Mouse (Mus musculus): ENCODE data around the gene Olfr127. TPM values are rescaled to one million over a fixed set of nuclear protein-coding genes. Genes with fewer than 3 reads are reported as not detected.
"Not testable (repeated sequence)": the region's sequence is repeated elsewhere in the genome, so short reads cannot be mapped to it uniquely, and the experiment has no call there.

Gene Olfr127
- polyA plus RNA-seq (2015; fragmentation: Nextera tagmentation; extraction: Ambion mirVana) = not detected in 2 replicates

DNA sequence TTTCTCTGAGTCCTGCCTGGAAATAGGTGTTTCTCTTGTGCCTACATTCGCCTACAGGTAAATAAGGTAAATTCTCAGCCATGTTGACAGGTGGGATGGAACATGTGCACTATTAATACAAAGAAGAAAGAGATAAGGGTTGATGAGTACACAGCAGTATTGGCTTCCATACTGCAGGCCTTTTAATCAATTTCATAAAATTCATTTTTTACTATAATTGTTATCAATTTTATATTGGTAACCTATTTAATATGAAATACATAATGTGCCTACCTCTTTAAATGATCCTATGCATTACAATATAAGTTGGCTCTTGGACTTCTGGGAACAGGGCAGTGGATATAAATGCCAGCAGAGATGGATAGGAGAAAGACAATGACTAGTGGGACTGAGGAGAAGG lies at the start of gene Olfr127:
Olfr127 (plus strand) TSS at position 301 of the 400 bp plus-strand sequence.
- H3K27ac ChIP-seq = no peak within 1 kb of the TSS
- H3K4me2 ChIP-seq = no peak within 1 kb of the TSS
- no peaks in the 10 kb centered on the region for H3K4me1 ChIP-seq
- ATAC-seq (ENCODE audit: insufficient number of reproducible peaks, insufficient read depth, low FRiP score, low TSS enrichment, low read depth) = no peak
- no peak within 1 kb of the TSS for H3K4me3 ChIP-seq
- no peak within 1 kb of the TSS for H3K9ac ChIP-seq
- no peaks in the 10 kb centered on the region for H3K27me3 ChIP-seq
- 0 out of 2 replicates have a peak, but pooled peaks cover 3% of the 10 kb centered on the region for H3K9me3 ChIP-seq
- no peaks in the 10 kb centered on the region for H3K36me3 ChIP-seq
- WGBS = 89% methylated on average over 1 of the region's 1 CpGs

DNA sequence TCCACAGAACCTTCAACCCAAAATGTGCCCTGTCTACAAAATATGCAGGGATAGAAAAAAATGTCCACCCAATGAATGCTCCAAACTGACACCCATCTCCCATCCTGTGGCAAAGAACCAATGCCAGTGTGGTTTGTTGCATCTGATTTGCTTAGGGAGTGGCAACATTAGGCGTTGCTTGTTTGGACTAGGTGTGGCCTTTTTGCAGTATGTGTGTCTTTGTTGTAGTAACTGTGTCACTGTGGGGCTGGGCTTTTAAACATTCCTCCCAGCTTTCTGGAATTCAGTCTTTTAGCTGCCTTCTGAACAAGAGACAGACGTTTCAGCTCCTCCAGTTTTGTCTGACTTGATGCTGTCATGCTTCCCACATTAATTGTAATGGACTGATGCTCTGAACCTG lies 36.3 kb upstream of the Olfr127 start:
- Histone ChIP-seq H3K4me2 (no peak overlapping the region), H3K27me3 (no peaks in the 10 kb centered on the region), H3K4me1 (no peaks in the 10 kb centered on the region), H3K9me3 (no peaks in the 10 kb centered on the region; the same call in 1 of the 2 replicates), H3K9ac (no peak overlapping the region), H3K36me3 (no peaks in the 10 kb centered on the region), H3K4me3 (no peak overlapping the region), H3K27ac (no peak overlapping the region)
- 72% methylated on average over 2 of the region's 2 CpGs for WGBS
- ATAC-seq (ENCODE audit: insufficient number of reproducible peaks, insufficient read depth, low FRiP score, low TSS enrichment, low read depth) = no peak

DNA sequence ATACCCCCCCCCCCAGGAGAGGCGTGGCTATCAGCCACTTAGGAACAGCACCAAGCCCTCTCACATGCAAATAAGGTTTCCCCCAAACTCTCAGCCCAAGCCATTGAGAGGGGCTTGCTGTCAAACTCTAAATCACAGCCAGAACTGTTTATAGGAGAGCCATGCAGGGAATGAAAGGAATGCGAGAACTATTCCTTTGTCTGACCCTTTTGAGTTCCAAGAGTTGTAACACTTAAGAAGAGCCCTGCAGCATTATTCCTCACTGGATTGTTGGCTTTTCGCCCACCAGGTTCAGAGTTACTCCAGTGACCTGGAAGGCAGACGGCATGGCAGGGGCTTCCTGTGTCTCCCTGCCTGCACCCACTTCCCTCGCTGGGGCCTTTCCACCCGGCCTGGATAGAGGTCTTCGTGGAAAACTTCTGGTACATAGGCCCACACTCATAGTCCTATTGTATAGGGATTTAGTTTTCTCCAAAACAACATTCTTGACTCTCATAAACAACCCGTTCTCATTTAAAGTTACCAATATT lies 30.5 kb upstream of the Olfr127 start:
- no peaks in the 10 kb centered on the region for H3K27me3 ChIP-seq
- no peak overlapping the region for H3K4me3 ChIP-seq
- no peak overlapping the region for H3K27ac ChIP-seq
- no peaks in the 10 kb centered on the region for H3K4me1 ChIP-seq
- no peak overlapping the region for H3K4me2 ChIP-seq
- no peaks in the 10 kb centered on the region; the same call in 1 of the 2 replicates for H3K9me3 ChIP-seq
- H3K36me3 ChIP-seq = no peaks in the 10 kb centered on the region
- no peak overlapping the region for H3K9ac ChIP-seq
- 22% methylated on average over 8 of the region's 8 CpGs for WGBS
- no peak for ATAC-seq (ENCODE audit: insufficient number of reproducible peaks, insufficient read depth, low FRiP score, low TSS enrichment, low read depth)

DNA sequence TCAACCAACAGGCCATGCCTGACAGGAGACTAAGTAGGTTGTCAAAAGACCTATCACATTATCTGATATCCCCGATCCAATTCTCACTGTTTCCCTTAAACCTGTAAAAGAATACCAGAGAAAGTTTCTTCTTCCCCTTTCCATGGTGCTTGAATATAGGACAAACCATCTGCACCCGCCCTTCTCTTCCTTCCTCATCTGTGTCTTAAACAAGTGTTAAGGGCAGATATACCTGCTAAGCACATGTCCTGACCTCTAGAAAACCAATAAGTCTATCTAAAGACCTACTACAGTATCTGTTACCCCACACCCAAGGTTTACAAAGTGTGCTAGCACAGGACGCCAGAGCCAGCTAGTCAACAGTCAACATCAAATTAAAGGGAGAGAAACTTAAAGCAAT lies 26.4 kb upstream of the Olfr127 start:
- Histone ChIP-seq H3K4me1 (no peaks in the 10 kb centered on the region), H3K36me3 (no peaks in the 10 kb centered on the region), H3K4me2 (no peak overlapping the region), H3K27me3 (no peaks in the 10 kb centered on the region), H3K27ac (no peak overlapping the region), H3K9ac (no peak overlapping the region), H3K9me3 (no peaks in the 10 kb centered on the region), H3K4me3 (no peak overlapping the region)
- no peak for ATAC-seq (ENCODE audit: insufficient number of reproducible peaks, insufficient read depth, low FRiP score, low TSS enrichment, low read depth)
- 77% methylated on average over 3 of the region's 3 CpGs for WGBS

DNA sequence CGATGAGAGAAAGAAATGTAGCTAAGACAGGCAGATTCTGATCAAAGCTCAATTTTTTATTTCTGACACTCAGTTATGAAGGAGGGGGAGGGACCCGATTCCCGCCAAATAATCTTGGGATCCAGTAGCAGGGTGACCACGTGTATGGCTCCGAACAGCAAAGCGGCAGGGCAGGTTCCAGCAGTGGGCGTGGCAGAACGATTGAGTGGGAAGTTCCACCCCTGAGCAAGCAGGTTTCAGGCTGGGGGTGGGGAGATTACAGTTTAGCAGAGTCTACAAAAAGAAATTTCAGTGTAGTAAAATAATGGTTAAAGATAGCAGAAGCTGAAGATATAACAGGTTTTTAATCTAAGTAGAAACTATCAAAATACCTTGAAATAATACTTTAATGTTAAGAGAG lies 6.6 kb downstream of the Olfr127 start:
- not testable (repeated sequence) for H3K4me2 ChIP-seq; H3K4me1 ChIP-seq; ATAC-seq (ENCODE audit: insufficient number of reproducible peaks, insufficient read depth, low FRiP score, low TSS enrichment, low read depth); H3K27me3 ChIP-seq; H3K4me3 ChIP-seq; H3K9me3 ChIP-seq; H3K36me3 ChIP-seq; H3K27ac ChIP-seq; H3K9ac ChIP-seq
- 69% methylated on average over 8 of the region's 8 CpGs for WGBS

DNA sequence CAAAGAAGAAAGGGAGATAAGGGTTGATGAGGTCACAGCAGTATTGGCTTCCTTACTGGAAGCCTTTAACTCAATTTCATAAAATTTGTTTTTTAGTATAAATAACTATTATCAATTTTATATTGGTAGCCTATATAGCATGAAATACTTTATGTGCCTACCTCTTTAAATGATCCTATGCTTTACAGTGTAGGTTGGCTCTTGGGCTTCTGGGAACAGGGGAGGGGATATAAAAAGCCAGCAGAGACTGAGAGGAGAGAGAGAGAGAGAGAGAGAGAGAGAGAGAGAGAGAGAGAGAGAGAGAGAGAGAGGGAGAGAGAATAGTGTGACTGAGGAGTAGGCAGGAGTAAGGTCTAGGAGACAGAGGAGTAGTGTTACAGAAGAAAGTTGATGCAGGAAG lies 20.0 kb downstream of the Olfr127 start, which contains the start of gene Olfr128:
Olfr128 (plus strand) TSS at position 301 of the 400 bp plus-strand sequence.
- H3K36me3 ChIP-seq = no peaks in the 10 kb centered on the region
- no peaks in the 10 kb centered on the region for H3K4me1 ChIP-seq
- no peak within 1 kb of the TSS for H3K4me2 ChIP-seq
- H3K27ac ChIP-seq = no peak within 1 kb of the TSS
- no peak within 1 kb of the TSS for H3K4me3 ChIP-seq
- no peaks in the 10 kb centered on the region for H3K27me3 ChIP-seq
- no peaks in the 10 kb centered on the region for H3K9me3 ChIP-seq
- ATAC-seq (ENCODE audit: insufficient number of reproducible peaks, insufficient read depth, low FRiP score, low TSS enrichment, low read depth) = no peak
- no peak within 1 kb of the TSS for H3K9ac ChIP-seq

DNA sequence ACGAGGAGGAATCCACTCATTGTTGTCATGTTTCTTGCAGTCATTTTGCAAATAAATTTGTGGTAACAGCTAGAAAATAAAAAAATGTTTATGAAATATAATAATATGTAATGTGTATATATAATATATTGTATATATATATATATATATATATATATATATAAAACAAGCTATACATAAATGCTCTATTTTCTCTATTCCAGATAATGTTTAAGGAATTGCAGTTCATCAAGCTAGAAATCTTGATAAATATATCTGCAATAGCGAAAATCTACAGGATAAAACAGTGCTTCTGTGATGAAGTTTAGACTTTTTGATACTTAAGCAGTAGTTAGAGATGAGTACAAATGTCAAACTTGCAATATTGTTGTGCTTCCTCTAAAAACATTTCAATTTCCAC lies 52.7 kb downstream of the Olfr127 start, which contains the start of gene Olfr761:
Olfr761 (minus strand) TSS at position 101 of the 400 bp plus-strand sequence.
- Histone ChIP-seq H3K4me2 (no peak within 1 kb of the TSS), H3K4me1 (no peaks in the 10 kb centered on the region), H3K9ac (no peak within 1 kb of the TSS), H3K4me3 (no peak within 1 kb of the TSS), H3K27me3 (no peaks in the 10 kb centered on the region), H3K9me3 (no peaks in the 10 kb centered on the region), H3K27ac (no peak within 1 kb of the TSS), H3K36me3 (no peaks in the 10 kb centered on the region)
- 78% methylated on average over 2 of the region's 2 CpGs for WGBS
- no peak for ATAC-seq (ENCODE audit: insufficient number of reproducible peaks, insufficient read depth, low FRiP score, low TSS enrichment, low read depth)

Other genes with a start within 250 kb of the Olfr127 start
- gene Olfr117, start 236.7 kb upstream of the Olfr127 start, polyA plus RNA-seq (2015; fragmentation: Nextera tagmentation; extraction: Ambion mirVana) = not detected in 2 replicates
- gene Olfr118, start 233.4 kb upstream of the Olfr127 start, polyA plus RNA-seq (2015; fragmentation: Nextera tagmentation; extraction: Ambion mirVana) = not detected in 2 replicates
- not detected in 2 replicates for gene Olfr119, start 203.9 kb upstream of the Olfr127 start, polyA plus RNA-seq (2015; fragmentation: Nextera tagmentation; extraction: Ambion mirVana)
- gene Olfr120, start 178.6 kb upstream of the Olfr127 start, polyA plus RNA-seq (2015; fragmentation: Nextera tagmentation; extraction: Ambion mirVana) = not detected in 2 replicates
- not detected in 2 replicates for gene Olfr121, start 151.6 kb upstream of the Olfr127 start, polyA plus RNA-seq (2015; fragmentation: Nextera tagmentation; extraction: Ambion mirVana)
- not detected in 2 replicates for gene Olfr122, start 131.8 kb upstream of the Olfr127 start, polyA plus RNA-seq (2015; fragmentation: Nextera tagmentation; extraction: Ambion mirVana)
- not detected in 2 replicates for gene Olfr123, start 106.9 kb upstream of the Olfr127 start, polyA plus RNA-seq (2015; fragmentation: Nextera tagmentation; extraction: Ambion mirVana)
- gene Olfr124, start 100.5 kb upstream of the Olfr127 start, polyA plus RNA-seq (2015; fragmentation: Nextera tagmentation; extraction: Ambion mirVana) = not detected in 2 replicates
- not detected in 2 replicates for gene Olfr125, start 67.5 kb upstream of the Olfr127 start, polyA plus RNA-seq (2015; fragmentation: Nextera tagmentation; extraction: Ambion mirVana)
- gene Olfr126, start 53.0 kb upstream of the Olfr127 start, polyA plus RNA-seq (2015; fragmentation: Nextera tagmentation; extraction: Ambion mirVana) = not detected in 2 replicates
- gene Olfr128, start 20.1 kb downstream of the Olfr127 start, polyA plus RNA-seq (2015; fragmentation: Nextera tagmentation; extraction: Ambion mirVana) = not detected in 2 replicates
- gene Olfr761, start 52.6 kb downstream of the Olfr127 start, polyA plus RNA-seq (2015; fragmentation: Nextera tagmentation; extraction: Ambion mirVana) = not detected in 2 replicates
- not detected in 2 replicates for gene Olfr129, start 159.6 kb downstream of the Olfr127 start, polyA plus RNA-seq (2015; fragmentation: Nextera tagmentation; extraction: Ambion mirVana)
- not detected in 2 replicates for gene Olfr130, start 163.5 kb downstream of the Olfr127 start, polyA plus RNA-seq (2015; fragmentation: Nextera tagmentation; extraction: Ambion mirVana)
- gene Olfr131, start 188.3 kb downstream of the Olfr127 start, polyA plus RNA-seq (2015; fragmentation: Nextera tagmentation; extraction: Ambion mirVana) = not detected in 2 replicates
- gene Olfr132, start 234.1 kb downstream of the Olfr127 start, polyA plus RNA-seq (2015; fragmentation: Nextera tagmentation; extraction: Ambion mirVana) = not detected in 2 replicates
- gene Olfr133, start 244.8 kb downstream of the Olfr127 start, polyA plus RNA-seq (2015; fragmentation: Nextera tagmentation; extraction: Ambion mirVana) = not detected in 2 replicates